Mouse (Mus musculus) hindbrain, embryonic 13.5 days (tissue): ENCODE measurements around the gene Cpn2. TPM values are rescaled to one million over a fixed set of nuclear protein-coding genes. Genes with fewer than 3 reads are reported as not detected.

Source experiments
- ATAC-seq: fragments of 200-750 bp; cut with Nextera tagmentation; 2 replicates; pipeline ENCODE4 v1.8.0; 2017; ENCODE audit warnings: moderate TSS enrichment; ENCODE audit not compliant: low FRiP score
- H3K27ac ChIP-seq: fragments of 300-500 bp; sonication (generic); 2 replicates; pipeline ENCODE4 v1.5.1; 2015; ENCODE audit warnings: inconsistent platforms, mild to moderate bottlenecking, moderate library complexity
- H3K27me3 ChIP-seq: fragments of 300-500 bp; sonication (generic); 2 replicates; pipeline ENCODE4 v1.6.1; 2015; ENCODE audit warnings: mild to moderate bottlenecking, inconsistent platforms
- H3K36me3 ChIP-seq: fragments of 300-500 bp; sonication (generic); 2 replicates; pipeline ENCODE4 v1.6.1; 2015; ENCODE audit warnings: mild to moderate bottlenecking, inconsistent platforms
- H3K4me1 ChIP-seq: fragments of 300-500 bp; sonication (generic); replicated peaks from 2 replicates; pipeline ENCODE4 v1.6.1; 2015; ENCODE audit warnings: inconsistent platforms
- H3K4me2 ChIP-seq: fragments of 300-500 bp; sonication (generic); 2 replicates; pipeline ENCODE4 v1.6.1; 2015; ENCODE audit warnings: inconsistent platforms, mild to moderate bottlenecking, moderate library complexity
- H3K4me3 ChIP-seq: fragments of 300-500 bp; sonication (generic); 2 replicates; pipeline ENCODE4 v1.5.1; 2015; ENCODE audit warnings: mild to moderate bottlenecking, inconsistent platforms
- H3K9ac ChIP-seq: fragments of 300-500 bp; sonication (generic); 2 replicates; pipeline ENCODE4 v1.6.1; 2015; ENCODE audit warnings: mild to moderate bottlenecking, inconsistent platforms
- H3K9me3 ChIP-seq: fragments of 300-500 bp; sonication (generic); 2 replicates; pipeline ENCODE4 v1.6.1; 2016; ENCODE audit warnings: inconsistent platforms
- WGBS: fragments of 180-500 bp; shearing (Covaris S2); methylation state at CpG from one replicate; pipeline ENCODE4 v1.1.7; 2015; 5-methylcytosine and 5-hydroxymethylcytosine counted together
- polyA plus RNA-seq: library from polyadenylated mRNA; unstranded; fragments of >200 nt; fragmentation: Nextera tagmentation; extraction: Ambion mirVana; gene quantifications from 2 replicates; pipeline ENCODE4 v1.2.1, GENCODE M21; 2015

The Cpn2 gene
- polyA plus RNA-seq, 1 experiment from 2014 or later = not detected

DNA sequence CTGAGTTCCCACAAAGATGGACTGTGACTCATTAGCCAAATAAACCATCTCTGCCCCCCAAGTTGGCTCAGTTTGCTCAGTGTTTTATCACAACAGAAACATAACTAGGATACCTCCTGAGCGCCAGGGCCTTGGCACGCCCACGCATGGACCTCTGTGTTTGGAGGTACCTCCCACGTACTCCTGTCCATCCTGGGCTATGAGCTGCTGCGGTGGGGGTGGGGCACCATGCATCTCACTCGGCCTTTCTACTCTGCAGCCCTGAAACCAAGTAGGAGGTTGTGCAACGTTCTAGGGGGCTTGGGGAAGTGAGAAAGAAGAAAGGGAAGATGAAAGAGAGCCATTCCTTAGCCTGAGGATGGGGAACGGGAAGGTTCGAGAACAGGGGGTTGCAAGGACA is 9.6 kb downstream of the Cpn2 start:
- H3K27ac ChIP-seq = no peak overlapping the region
- H3K4me2 ChIP-seq = no peak overlapping the region
- no peaks in the 10 kb centered on the region for H3K9me3 ChIP-seq
- no peak overlapping the region for H3K9ac ChIP-seq
- H3K4me3 ChIP-seq = no peak overlapping the region
- peaks cover 27% of the 10 kb centered on the region for H3K27me3 ChIP-seq
- 0 out of 2 replicates have a peak, but pooled peaks cover 2% of the 10 kb centered on the region for H3K4me1 ChIP-seq
- H3K36me3 ChIP-seq = no peaks in the 10 kb centered on the region
- WGBS = 81% methylated on average over 9 of the region's 9 CpGs
- ATAC-seq = no peak

DNA sequence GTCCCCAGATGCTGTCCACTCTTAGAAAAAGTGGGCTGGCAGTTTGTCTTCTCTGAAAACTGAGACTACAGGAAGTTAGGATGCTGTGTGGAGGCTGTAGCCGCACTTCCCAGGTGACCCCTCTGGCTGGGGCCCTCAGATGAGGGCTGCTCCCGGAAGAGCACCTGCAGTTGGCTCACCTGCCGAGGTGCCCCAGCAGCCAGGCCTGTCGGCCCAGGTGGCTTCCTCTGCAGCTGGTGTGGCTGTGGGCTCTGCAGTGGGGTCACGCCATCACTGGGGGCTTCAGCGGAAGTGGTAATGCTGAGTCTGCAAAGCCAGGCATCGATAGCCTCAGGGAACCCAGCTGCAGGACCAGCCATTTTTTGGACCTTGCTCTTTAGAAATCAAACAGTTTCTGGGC is 12.2 kb downstream of the Cpn2 start:
- Histone ChIP-seq H3K27me3 (peaks cover 44% of the 10 kb centered on the region), H3K9me3 (no peaks in the 10 kb centered on the region), H3K36me3 (no peaks in the 10 kb centered on the region), H3K4me3 (no peak overlapping the region), H3K27ac (no peak overlapping the region), H3K4me1 (peaks cover 11% of the 10 kb centered on the region; the same call in 1 of the 2 replicates), H3K4me2 (no peak overlapping the region), H3K9ac (no peak overlapping the region)
- no peak for ATAC-seq
- 70% methylated on average over 7 of the region's 7 CpGs for WGBS

DNA sequence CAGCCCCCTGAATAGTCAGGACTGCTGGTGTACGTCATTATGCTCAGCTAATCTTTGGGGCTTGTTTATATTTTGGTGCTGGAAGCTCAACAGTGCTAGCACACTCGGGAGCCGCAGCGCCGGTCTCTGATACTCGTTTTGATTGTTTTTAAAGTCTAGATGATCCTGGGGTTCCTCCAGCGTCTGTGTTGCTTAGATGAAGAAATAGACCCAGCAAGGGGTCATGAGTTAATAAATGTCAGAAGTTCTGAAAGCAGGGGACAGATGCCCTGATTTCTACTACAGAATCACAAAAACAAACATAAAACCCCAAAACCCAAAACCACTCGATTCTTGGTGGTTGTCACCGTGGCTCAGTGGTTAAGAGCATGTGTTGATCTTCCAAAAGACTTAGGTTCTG is 13.4 kb downstream of the Cpn2 start:
- peaks cover 49% of the 10 kb centered on the region for H3K27me3 ChIP-seq
- 82% methylated on average over 9 of the region's 9 CpGs for WGBS

DNA sequence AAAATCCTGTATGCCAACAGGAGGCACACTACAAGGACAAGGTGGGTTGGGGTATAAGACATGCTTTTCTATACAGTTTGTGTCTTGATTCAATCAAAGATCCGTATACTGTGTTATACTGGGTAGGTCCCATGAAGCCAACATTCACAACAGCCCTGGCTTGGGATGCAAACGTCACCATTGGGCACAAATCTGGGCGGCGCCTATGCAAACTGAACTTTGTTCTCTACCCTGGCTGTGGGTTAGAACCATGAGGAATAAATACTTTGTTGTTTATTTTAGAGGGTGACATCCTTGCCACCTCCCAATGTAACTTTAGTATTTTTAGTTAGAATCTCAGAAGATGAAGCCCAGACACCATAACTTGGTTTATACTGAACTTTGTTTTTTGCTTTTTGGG is 13.9 kb downstream of the Cpn2 start:
- Histone ChIP-seq H3K27me3 (peaks cover 50% of the 10 kb centered on the region), H3K9me3 (no peaks in the 10 kb centered on the region), H3K27ac (no peak overlapping the region), H3K36me3 (no peaks in the 10 kb centered on the region), H3K4me2 (no peak overlapping the region), H3K4me3 (no peak overlapping the region), H3K4me1 (peaks cover 11% of the 10 kb centered on the region; the same call in 1 of the 2 replicates), H3K9ac (no peak overlapping the region)
- 90% methylated on average over 4 of the region's 4 CpGs for WGBS
- ATAC-seq = no peak

More for the DNA sequence above, 13.4 kb downstream of the Cpn2 start:
- Histone ChIP-seq H3K27ac (no peak overlapping the region), H3K9ac (no peak overlapping the region), H3K4me2 (no peak overlapping the region), H3K36me3 (no peaks in the 10 kb centered on the region), H3K4me1 (peaks cover 11% of the 10 kb centered on the region; the same call in 1 of the 2 replicates), H3K9me3 (no peaks in the 10 kb centered on the region), H3K4me3 (no peak overlapping the region)
- ATAC-seq = no peak

DNA sequence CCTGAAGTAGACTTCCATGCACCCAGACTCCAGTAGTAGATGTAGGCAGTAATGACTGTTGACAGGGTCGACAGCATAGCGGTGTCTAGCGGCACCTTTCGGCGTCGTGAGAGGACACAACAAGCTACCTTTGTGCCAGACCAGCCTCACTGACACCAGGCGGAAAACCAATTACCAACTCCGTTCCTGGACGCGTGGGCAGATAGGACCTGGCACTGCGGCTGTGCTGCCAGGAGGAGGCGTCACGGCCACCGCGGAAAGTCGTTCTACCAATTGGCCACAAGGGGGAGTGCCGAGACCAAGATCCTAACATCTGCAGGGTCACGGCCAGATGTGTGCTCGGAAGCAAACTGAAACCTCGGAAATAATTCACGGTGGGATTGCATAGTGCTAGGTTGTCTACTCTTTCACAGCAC is 15.3 kb downstream of the Cpn2 start:
- Histone ChIP-seq H3K4me1 (peaks cover 11% of the 10 kb centered on the region; the same call in 1 of the 2 replicates), H3K9ac (no peak overlapping the region), H3K36me3 (no peaks in the 10 kb centered on the region), H3K4me3 (0 out of 2 replicates have a peak overlapping the region, but pooled peaks have one; percentile 12), H3K27me3 (peaks cover 49% of the 10 kb centered on the region), H3K9me3 (no peaks in the 10 kb centered on the region), H3K27ac (no peak overlapping the region), H3K4me2 (peak overlapping the region; percentile 45)
- WGBS = 1% methylated on average over 21 of the region's 21 CpGs
- peak; percentile 57 for ATAC-seq

DNA sequence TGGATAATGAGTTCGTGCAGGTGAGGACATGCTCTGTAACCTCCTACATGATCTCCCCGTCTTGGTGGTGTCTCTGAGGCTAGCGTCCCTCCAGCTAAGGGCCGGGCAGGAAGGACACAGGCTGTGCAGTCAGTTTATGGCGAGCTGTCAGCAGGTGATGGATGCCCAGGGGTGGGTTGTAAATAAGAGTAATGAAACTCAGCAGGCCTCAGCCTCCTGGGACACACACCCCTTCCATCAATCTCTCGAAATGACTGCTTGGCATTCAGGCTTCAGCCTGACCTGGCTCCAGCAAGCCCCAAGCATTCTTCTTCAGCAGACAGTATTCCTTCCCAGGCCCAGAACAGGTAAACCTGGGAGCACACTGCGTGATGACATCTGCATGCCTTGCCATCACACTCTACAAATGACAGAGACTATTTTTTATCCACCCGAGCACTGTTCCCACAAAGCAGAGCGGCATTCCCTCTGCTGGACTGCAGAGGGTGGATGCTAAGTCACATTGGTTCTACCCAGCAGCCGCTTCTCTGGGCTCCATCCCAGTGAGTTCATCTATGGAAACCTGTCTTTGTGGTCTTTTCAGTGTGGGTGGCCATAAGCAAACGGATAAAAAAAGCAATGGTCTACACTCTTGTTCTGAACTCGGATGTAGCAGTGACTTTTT is 23.1 kb downstream of the Cpn2 start:
- Histone ChIP-seq H3K27ac (no peak overlapping the region), H3K36me3 (no peaks in the 10 kb centered on the region), H3K27me3 (peaks cover 44% of the 10 kb centered on the region), H3K9ac (no peak overlapping the region), H3K4me1 (0 out of 2 replicates have a peak, but pooled peaks cover 7% of the 10 kb centered on the region), H3K4me2 (no peak overlapping the region), H3K4me3 (no peak overlapping the region), H3K9me3 (no peaks in the 10 kb centered on the region)
- no peak for ATAC-seq
- 48% methylated on average over 12 of the region's 12 CpGs for WGBS

DNA sequence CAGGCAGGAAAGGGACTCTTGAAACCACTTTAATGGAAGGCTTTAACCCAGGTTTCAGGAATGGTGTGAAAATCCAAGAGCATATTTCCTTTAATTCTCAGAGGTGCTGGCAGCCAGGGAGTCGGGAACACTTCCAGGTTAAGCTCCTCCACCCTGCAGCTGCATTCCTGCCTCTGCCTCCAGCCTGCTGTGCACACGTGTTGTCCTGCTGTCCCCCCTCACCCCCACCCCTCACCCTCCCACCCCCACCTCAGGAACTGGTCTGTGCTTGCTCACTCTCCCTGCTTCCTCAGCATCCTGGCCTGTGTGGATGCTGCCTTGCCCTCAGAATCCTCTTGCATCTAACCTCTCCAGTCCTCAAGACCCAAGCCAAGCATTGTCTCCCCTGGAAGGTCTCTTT is 25.7 kb downstream of the Cpn2 start:
- ATAC-seq = no peak
- 31% methylated on average over 2 of the region's 2 CpGs for WGBS
- Histone ChIP-seq H3K9ac (no peak overlapping the region), H3K36me3 (no peaks in the 10 kb centered on the region), H3K4me3 (no peak overlapping the region), H3K9me3 (no peaks in the 10 kb centered on the region), H3K27me3 (peaks cover 62% of the 10 kb centered on the region), H3K4me2 (no peak overlapping the region), H3K4me1 (peaks cover 13% of the 10 kb centered on the region), H3K27ac (no peak overlapping the region)

DNA sequence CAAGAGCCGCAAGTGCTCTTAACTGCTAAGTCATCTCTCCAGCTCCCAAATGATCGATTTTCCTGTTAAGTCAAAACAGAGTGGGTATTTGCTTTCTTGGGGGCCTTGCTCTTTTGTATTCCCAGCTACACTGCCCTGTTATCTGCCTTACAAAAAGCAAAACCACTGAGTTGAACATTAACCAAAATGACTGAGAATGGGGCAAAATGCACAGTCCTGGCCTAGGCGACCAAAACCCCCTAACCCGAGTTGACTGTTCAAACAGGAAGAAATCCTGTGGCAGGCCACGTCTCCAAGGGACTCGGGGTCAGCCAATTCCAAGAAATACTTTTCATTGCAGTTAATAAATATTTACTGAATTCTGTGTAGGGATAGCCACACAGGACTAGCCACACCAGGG is 28.5 kb downstream of the Cpn2 start:
- H3K36me3 ChIP-seq = no peaks in the 10 kb centered on the region
- H3K9me3 ChIP-seq = no peaks in the 10 kb centered on the region
- no peak overlapping the region for H3K9ac ChIP-seq
- no peak for ATAC-seq
- WGBS = 64% methylated on average over 6 of the region's 6 CpGs
- peaks cover 82% of the 10 kb centered on the region for H3K27me3 ChIP-seq
- peaks cover 21% of the 10 kb centered on the region for H3K4me1 ChIP-seq
- H3K4me3 ChIP-seq = no peak overlapping the region
- no peak overlapping the region for H3K27ac ChIP-seq
- no peak overlapping the region for H3K4me2 ChIP-seq

DNA sequence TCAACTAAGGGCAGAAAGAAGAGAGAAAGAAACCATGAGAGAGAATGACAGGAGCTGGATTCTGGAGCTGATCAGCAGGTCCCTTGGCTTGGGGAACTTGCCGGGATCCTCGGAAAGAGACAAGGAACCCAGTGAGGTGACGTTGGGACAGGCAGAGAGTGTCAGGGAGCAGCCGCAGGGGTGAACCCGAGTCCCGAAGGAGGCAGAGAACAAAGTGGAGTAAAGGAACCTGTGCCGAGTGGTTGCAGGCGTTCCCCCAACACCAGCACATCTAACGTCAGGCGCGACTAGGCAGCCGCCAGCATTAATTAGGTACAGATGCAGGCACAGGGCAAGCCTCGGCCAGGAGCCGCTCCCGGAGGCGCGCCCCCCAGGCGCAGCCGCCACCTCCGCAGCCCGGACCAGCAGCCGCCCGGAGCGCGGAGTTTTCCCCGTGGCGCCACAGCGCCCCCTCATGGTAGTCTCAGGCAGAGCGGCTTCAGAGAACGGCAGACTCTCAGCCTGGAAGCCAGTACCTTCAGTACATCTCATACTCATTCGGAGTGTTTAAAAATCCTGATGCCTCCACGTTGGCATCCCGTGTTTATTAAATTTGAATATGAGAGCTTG is 31.1 kb downstream of the Cpn2 start:
- peak overlapping the region; percentile 64 for H3K4me2 ChIP-seq
- H3K36me3 ChIP-seq = no peaks in the 10 kb centered on the region
- no peaks in the 10 kb centered on the region for H3K9me3 ChIP-seq
- peak; percentile 67 for ATAC-seq
- peak overlapping the region; percentile 55 for H3K9ac ChIP-seq
- peak overlapping the region; percentile 40 for H3K4me3 ChIP-seq
- H3K27me3 ChIP-seq = peaks cover 88% of the 10 kb centered on the region
- peaks cover 21% of the 10 kb centered on the region for H3K4me1 ChIP-seq
- WGBS = 2% methylated on average over 32 of the region's 33 CpGs
- H3K27ac ChIP-seq = 0 out of 2 replicates have a peak overlapping the region, but pooled peaks have one; percentile 4

DNA sequence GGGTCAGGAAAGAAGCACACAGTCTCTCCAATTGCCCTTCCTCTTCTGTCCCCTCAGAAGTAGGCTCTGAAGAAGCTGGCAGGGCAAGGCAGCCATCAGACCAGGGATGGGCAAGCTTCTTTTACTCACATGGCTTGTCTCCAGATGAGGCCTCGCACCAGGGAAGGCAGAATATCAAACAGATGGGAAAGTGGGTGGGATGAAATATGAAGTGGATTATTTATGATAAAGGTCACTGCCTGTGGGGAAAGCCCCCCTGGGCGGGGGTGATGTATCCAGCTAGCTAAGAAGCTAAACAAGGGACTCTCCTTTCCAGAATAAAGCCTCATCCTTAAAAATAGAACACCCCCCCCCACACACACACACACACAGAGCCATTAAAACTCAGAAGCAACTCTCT is 31.7 kb downstream of the Cpn2 start:
- Histone ChIP-seq H3K9me3 (no peaks in the 10 kb centered on the region), H3K27ac (no peak overlapping the region), H3K4me3 (no peak overlapping the region), H3K4me1 (peaks cover 21% of the 10 kb centered on the region), H3K4me2 (no peak overlapping the region), H3K36me3 (no peaks in the 10 kb centered on the region), H3K9ac (no peak overlapping the region), H3K27me3 (peaks cover 88% of the 10 kb centered on the region)
- 38% methylated on average over 2 of the region's 2 CpGs for WGBS
- ATAC-seq = no peak

DNA sequence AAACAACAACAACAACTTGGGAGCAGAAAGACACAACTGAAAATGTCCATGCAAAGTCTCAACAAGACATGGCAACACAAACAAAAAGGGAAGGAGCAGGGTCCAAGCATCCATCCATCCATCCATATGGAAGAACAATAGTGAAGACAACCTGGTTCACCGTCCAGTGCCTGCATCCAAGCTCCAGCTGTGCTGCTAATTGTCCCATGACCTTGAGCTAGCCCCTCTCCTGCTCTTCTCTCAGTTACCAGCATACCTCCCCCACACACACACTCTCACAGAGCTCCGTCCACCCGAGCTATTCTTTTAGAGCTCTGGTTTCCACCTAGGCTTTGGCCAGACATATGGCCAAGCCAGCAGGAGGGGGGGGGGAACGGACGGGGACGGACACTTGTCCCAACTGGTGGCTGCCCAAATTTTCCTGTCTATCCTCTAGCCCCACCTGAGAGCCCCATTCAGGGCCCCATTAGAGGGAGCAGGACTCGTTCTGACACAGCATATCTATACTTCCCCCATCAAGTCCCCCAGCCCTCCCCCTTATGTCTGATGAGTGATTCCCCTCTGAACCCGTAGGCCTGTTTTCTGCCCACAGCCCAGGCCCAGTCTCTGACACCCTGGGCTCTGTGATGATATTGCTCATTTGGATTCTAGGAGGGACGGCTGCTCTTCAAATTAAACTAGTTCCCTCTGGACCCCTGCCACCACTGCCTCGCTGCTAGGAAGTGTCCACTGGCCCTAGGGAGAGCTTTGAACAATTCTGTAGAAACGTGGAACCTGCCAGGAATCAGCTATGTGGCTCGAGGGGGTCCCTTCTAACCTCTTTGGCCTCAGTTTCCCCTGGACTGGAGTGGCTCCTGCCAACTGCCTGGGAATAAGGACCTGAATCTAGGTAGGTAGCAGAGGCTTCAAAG is 32.4 kb downstream of the Cpn2 start:
- no peak overlapping the region for H3K9ac ChIP-seq
- no peak overlapping the region for H3K27ac ChIP-seq
- H3K4me1 ChIP-seq = peaks cover 21% of the 10 kb centered on the region
- H3K4me3 ChIP-seq = no peak overlapping the region
- 50% methylated on average over 12 of the region's 12 CpGs for WGBS
- no peak overlapping the region for H3K4me2 ChIP-seq
- no peaks in the 10 kb centered on the region for H3K9me3 ChIP-seq
- no peak for ATAC-seq
- H3K27me3 ChIP-seq = peaks cover 86% of the 10 kb centered on the region
- no peaks in the 10 kb centered on the region for H3K36me3 ChIP-seq

DNA sequence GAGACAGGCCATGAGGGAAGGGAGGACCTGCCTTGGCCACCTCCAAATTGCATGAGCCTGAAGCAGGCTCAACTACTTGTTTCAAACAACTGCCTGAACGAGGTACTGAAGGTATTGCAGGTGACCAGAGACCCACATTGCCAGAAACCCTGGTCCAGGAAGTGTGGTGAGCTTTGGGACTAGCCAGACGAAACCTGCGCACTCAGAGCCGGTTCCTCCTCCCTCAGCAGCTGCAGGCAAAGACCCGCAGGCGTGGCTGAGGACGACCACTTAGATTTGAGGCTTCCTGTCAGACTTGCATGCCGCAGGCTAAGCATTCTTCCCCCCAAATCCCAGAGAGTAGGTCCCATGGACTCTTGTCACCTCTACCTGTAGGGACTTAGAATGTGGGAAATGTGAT is 33.2 kb downstream of the Cpn2 start:
- Histone ChIP-seq H3K27ac (no peak overlapping the region), H3K4me2 (no peak overlapping the region), H3K27me3 (peaks cover 85% of the 10 kb centered on the region), H3K9me3 (no peaks in the 10 kb centered on the region), H3K4me3 (no peak overlapping the region), H3K4me1 (peaks cover 21% of the 10 kb centered on the region), H3K36me3 (no peaks in the 10 kb centered on the region), H3K9ac (no peak overlapping the region)
- no peak for ATAC-seq
- 63% methylated on average over 8 of the region's 8 CpGs for WGBS
